Mouse (Mus musculus) liver, adult 2 months (tissue): ENCODE measurements around the gene Mrnip.

Experiments used
- CTCF ChIP-seq: fragments of 200-500 bp; IDR thresholded peaks from 2 replicates; pipeline ENCODE4 v1.5.1; 2011; ENCODE audit warnings: low read depth, low read length, control low read depth
- POLR2A ChIP-seq: fragments of 200-500 bp; IDR thresholded peaks from 2 replicates; pipeline ENCODE4 v1.6.1; 2011; ENCODE audit warnings: low read length, control low read depth; ENCODE audit not compliant: insufficient read depth; ENCODE audit errors: extremely low read depth

- TF ChIP-seq CTCF, result no peak
- TF ChIP-seq POLR2A, result no peak
Measured at GRCm38 (mm10) chr11:50243926-50244325, 69.7 kb downstream of the Mrnip start.
